Mouse (Mus musculus): ENCODE results near the gene Socs1.

Socs1 gene

DNA sequence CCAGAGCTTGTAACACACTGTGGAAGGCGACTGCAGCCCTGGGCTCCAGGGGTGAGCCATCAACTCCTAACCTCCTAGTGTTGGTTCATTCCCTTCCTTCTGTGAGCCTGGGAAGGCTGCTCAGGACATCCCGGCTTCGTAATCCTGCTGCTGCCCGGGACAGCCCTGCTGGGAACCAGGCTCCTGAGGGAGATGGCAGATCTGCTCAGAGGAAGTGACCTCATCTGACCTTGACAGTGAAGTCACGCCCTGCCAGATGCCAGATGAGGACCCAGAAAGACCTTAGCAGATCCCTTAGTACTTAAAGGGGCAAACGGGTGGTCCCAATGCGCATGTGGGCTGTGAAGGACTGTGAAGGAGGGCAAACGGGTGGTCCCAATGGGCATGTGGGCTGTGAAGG, 24.2 kb downstream of the Socs1 start:
- no peak for DNase-seq

DNA sequence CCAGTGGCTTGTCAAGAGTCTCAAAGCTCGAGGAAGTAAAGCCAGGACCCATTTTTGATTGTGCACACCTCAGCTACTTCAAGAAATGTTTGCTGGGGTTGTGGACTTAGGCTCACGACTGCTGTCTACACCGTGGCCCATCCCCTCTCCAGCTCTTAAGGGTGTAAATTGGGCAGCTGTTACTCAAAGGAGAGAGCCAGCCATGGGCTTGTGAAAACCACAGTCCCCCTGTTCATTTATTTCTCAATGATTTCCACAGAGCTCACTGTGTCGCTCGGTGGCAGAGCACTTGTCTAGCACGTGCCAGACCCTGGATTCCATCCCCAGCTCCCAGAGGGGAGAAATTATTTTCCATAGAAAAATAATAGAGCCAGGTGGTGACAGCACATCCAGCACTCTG, 29.2 kb downstream of the Socs1 start:
- no peak for DNase-seq

DNA sequence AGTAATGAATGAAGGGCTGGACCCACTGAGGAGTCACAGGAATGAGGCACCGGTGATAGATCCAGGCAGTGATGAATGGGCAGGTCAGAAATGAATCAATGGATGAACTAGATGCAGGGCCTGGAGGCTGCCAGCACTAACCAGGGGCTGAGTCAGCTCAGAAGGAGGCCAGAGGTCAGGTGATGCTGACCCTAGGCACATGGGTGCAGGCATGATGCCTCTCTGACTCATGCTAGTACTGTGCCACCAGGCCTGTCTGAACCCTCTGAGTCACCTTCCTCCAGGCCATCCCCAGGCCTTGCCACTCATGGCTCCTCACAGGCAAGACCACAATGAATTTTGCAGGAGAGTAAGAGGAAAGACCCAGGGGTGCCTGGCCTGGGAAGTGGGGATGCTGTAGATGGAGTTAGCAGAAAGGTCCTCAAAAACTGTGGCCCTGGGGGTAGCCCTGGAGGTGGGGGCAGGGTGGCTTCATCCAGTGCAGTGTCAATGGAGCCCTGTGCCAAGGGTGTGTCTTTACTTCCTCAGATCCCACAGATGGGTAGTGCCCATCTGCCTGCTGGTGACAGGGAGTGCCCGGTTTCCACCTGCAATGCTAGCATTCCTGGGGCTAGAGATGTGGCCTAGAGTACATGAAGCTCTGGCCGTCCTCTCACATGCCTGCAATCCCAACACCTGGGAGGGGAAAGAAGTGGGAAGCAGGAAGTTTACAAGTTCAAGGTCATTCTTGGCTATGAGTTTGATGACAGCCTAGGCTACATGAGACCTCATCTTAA, 30.6 kb downstream of the Socs1 start:
- DNase-seq, result no peak

DNA sequence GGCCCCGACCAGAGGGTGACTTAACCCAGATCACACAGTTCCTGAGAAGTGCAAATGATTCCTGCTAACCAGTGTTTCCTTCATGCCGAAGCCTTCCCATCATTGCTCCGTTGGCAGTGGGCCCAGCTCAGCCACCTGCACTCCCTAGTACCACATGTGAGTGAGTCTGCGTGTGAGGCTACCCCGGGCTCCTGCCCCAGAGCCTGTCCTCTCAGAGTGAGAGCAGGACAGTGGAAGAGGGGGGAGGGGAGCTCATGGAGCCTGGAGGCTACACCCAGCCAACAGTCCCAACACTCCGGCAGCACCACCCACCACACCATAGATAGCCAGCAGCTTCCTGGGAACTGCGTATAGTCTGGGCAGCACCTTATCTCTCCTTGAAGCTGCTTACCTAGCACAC, 35.5 kb downstream of the Socs1 start:
- peak; percentile 61 for DNase-seq

DNA sequence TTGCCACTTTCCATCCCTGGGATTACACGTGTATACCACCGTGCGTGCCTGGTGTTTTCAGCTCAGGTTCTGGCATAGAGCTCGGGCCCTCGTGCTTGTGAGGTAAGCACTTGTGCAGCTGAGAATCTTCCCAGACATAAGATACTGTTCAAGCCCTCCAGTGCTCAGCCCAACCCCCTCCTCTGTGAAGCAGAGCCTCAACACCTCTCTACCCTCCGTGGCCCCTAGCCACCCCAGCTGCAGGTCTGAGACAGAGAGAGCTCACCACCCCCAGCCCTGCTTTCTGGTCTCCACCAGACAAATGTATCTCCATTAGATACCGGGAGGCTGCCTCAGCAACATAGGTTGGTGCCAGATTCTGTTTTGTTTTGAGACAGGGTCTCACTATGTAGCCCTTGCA, 36.1 kb downstream of the Socs1 start:
- no peak for DNase-seq

DNA sequence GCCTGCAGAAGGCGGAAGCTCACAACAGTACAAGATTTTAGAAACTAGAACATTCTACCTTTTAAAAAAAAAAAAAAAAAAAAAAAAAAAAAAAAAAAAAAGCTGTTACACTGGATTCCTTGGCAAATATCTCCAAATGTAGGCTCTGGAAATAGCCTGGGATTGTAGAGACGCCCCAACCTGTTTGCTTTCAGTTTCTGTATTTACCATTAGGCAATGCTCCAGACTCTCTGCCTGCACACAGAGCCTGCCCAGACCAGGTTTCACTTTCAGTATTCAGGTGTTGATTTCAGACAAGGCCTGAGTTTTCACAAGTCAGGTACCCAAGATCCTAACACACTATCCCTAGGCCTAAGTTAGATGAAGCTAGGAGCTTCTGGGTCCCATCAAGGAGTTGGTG, 44.3 kb downstream of the Socs1 start:
- DNase-seq, result no peak

DNA sequence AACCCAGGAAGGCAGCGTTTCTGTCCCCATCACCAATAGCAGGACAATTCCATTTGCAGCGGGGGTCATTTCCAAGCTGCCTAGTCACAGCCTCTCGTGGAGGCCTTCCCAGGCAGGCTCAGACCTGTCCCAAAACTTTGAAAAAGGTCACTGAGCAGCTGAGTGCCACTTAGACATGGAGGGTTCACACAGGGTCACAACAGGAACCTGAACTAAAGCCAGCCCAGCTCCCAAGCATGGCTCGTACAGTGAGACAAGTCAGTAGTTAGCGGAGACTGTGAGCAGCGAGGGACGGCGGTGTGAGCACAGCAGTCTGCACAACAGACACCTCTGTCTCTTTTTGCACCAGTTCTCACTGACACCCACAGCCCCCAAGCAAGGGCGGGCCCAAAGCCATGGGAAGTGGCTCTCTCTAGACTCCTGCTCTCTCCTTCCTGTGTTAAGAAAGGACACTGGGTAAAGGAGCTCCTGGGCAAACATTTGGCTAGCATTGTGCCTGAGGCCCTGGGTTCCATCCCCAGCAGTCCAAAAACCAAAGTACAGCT, 45.4 kb downstream of the Socs1 start:
- DNase-seq, result no peak

DNA sequence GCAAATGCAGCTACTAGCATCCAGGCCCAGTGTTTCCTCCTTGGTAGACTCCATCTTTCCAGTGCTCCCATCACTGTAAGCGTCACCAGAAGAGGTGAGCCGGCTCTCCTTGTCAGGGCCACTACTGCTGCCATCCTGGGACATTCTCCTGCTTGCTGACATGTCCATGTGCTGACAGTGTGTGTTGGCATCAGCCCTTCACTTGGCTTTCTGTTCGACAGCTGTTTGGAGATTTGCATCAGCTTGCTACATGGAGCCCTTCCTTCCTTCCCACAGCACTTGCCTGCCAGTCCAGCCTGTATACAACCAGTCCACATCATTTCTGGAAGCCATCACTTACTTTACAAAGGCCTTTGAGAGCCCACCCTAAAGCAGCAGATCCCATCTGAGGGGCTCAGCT, 46.5 kb downstream of the Socs1 start:
- DNase-seq, result no peak

DNA sequence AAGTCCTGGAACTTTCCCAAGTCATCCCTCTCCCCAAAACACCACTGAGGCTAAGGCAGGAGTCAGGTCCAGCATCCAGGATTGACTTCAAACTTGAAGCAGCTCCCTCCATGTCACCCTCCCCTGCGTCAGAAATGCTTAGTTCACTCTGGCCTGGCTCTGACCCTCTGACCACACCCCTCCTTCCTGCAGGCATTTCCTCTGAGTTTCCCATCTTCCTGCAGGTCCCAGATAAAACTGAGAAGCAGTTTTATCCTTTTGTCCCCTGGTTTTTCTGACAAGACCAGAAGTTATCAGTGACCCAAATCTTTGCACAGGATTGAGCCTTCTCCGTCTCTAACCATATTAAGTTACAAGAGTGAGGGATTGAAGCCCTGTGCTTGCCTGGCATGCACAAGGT, 47.8 kb downstream of the Socs1 start:
- no peak for DNase-seq

DNA sequence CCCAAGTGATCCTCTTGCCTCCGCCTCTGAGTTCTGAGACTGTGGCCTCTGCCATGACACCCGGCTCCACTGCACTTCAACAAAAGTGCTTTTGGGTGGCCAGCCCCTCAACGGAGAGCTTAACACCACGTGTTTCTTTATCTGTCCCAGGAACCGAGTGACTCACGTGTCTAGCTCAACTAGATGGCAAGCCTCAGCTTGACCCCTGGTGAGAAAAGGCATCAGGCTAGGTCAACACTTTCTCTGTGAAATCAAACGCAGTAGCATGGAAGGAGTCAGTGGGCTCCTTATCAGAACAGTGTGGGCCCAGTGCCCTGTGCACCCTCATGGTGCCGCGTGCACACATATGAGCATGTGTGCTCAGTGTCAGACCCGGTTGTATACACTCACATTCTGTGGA, 49.0 kb downstream of the Socs1 start:
- no peak for DNase-seq

DNA sequence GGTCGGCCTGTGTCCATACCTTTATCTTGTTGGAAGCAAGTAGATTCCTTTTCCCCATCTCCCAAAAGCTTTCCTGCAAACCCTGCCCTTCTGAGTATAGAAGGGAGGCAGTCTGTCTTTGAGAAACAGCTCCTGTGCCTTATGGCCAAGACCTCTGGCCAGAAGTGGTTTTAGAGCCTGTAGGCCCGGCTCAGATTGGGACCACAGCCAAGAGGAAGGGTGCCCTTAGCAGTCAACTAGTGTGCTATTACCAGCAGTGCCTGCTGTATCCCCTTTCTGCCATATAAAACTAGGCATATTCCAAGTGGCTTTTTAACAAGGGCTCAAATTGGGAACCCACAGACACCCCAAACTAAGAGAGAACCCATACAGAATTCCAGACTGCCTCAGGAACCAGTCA, 49.6 kb downstream of the Socs1 start:
- no peak for DNase-seq

DNA sequence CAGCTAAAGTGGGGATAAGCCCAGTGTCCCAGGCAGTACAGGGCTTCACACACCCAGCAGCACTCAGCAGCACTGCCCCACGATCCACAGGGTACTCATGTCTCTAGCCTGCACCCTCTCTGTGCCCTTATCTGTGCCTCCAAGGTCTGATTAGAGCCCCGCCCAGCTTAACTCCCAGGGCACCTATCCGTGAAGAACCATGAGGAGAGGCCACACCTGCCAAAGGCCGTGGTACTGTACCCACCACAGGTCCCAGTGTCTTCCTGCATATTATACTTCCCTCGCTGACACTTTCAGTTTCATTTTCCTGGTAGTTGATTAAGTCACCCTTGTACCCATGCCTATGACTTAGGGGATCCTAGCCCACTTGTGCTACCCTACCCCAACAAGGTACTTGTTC, 52.9 kb downstream of the Socs1 start:
- no peak for DNase-seq
